Mouse (Mus musculus) layer of hippocampus, adult 9-10 months (tissue): ENCODE data around the gene Exoc6b.

Experiments used
- DNase-seq: peaks from one replicate; pipeline ENCODE4 v3.0.0; 2022; ENCODE audit warnings: low spot score

The Exoc6b gene

DNA sequence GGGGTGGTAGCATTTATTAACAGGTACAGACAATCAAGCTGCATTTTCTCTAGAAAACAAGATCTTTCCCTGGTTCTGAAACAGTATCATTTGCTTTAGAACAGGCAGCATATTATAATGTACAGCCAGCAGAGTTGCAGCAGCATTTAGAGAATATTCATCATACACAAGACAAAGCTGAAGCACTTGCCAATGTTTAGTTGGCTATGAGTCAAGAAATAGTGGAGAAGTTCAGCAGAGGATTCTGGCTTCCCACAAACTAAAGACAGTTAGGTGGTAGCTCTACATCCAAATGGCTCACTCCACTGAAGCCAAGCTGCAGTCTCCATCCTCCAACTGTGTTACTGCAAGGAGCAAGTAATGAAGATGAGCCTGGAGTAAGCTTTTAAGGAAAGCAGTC, 342.4 kb downstream of the Exoc6b start:
- no peak for DNase-seq

DNA sequence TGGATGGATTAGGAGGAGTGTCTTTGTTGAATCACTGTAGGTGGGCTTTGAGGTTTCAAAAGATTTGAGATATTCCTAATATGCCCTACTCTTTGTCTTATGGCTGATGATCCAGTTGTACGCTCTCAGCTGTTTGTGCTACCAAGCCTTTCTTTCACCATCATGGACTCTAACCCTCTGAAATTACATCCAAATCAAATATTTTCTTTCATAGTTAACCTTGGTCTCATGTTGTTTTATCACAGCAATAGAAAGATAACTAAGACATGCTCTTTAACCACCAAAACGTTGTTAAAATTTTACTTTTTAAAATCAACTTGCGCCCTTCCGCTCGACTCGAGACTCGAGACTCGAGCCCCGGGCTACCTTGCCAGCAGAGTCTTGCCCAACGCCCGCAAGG, 356.1 kb downstream of the Exoc6b start:
- no peak for DNase-seq

DNA sequence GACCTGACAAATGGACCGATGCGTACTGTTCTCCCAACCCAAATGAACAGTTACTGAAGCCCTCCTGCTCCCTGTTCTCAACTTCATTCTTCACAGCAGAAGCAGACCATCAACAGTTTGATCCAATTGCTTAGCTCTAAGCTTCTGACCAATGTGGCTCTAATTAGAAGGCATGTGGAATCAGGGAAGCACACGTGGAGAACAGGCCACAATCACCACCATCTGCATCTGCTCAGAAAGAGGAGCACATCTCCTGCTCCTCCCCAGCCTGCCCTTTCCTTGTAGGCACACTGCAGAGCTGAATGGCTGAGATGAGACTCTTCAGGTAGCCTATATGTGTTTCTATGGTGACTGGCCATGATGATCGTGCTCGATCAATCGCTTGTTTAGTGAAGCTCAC, 358.5 kb downstream of the Exoc6b start:
- no peak for DNase-seq

DNA sequence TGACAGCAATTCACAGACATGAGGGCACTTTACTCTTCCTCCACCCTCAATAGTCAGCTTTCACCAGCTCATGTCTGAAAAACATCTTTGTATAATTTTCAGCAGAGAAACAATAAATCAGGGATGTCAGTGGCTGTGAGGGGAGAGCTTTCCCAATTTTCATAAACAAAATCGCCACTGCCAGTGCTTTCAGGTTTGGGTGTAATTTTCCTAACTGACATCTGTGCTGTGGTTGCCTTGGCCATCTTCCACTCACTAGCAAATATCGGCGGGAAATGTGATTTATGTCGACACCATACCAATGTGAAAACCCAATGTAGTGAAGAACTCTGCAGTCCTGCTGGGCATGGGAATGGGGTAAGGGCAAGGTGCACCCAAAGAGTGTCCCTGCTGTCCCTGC, 360.7 kb downstream of the Exoc6b start:
- no peak for DNase-seq

DNA sequence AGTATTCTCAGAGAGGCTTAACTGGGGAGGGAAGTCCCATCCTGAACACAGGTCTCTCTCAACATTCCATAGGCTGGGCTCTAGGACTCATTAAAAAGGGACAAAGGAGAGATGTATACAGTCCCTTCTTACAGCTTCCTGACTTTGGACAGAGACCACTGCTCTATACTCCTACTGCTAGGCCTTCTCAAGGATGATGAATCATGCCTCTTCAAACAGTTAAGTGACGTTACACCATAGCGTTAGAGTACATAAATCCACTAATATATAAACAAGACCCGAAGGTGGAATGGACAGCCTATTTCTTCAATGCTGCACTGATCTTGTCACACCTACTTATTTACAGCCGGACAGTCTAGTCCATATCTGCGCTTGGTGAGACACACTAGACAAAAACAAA, 369.7 kb downstream of the Exoc6b start:
- no peak for DNase-seq

DNA sequence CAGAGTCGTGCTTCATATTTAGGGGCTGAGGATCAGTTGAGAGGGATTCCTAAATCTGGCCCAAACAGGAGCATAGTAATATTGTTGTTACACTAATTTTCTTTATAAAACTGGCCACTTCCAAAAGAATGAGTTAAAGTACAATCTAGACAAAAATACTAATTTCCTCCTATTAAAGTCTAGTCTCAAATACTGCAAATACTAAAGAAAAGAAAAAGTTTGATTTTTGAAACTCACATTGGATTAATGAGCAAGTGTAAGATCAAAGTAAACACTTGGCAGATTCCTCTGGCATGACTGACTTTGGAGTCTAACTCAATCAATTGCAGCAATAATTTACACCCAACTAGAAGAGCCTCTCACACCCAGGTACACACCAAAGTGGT, 371.0 kb downstream of the Exoc6b start:
- DNase-seq: no peak

DNA sequence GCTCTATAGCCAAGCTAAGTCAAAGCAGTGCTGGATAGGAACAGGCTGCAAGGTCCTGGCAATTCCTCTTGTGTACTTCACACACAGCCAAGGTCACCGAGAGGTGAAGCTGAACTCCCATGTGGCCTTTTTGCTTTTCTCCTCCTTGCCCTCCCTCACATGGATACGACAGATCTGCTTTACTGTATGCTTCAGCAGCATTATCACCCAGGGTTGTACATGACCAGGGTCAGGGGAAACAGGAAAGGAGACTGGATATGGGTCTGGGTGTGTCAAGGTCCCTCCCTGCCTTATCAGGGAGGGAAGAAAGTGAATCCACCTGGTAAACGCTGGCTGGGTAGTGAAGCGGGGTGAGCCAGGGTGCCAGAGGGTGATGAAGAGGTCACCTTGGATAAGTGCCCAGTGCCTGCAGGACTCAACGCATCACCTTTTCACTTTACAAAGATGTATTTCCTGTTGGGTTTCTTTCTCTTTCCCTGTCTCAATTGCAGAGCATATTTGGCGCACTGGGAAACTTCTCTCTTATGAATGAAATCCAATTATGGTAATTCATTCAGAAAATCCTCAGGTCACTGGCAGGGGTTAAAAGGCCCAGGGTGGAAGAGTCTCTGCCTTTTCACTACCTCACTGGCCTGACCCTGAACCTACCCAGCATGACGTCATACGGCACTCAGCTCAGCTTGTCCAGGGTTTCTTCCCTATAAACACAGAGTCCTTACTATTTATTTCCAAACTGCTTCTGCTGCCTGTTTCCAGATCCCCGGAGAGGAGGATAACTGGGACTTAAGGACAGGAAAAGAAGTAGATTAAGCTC, 371.6 kb downstream of the Exoc6b start:
- DNase-seq: no peak

DNA sequence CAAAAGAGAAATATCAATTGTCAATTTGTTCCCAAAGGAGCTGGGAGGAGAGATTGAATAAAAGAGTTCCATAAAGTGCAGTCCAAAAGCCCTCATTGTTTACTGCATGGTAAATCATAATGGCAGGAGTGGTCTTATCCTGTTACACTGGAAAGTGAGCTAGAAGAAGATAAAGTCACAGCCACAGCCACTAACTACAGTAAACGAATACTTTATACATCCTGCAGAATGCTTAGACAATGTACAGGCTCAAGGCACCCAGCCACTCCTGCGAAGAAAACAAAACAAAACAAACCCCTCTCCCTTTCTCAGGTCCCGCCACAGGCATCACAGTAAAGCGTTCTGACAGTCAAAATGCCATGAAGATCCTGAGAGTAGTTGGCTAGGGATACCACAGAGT, 375.5 kb downstream of the Exoc6b start:
- no peak for DNase-seq

DNA sequence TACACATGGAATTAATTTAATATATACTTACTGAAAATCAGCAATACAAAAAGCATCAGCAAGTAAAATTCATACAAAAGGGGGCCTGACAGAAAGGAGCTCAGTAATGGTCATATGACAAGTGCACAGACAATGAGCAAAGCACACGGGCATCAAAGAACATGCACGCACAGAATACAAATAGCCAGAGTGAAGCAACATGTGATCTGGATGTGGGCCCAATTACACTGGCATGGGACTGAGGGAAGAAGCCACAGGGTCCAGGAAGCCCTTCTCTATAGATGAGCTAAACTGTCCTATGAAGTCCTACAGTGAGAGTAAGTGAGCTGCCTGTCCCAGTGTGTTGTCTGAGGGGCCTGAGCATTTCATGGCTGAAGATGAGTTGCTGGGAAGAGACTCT, 376.1 kb downstream of the Exoc6b start:
- no peak for DNase-seq

DNA sequence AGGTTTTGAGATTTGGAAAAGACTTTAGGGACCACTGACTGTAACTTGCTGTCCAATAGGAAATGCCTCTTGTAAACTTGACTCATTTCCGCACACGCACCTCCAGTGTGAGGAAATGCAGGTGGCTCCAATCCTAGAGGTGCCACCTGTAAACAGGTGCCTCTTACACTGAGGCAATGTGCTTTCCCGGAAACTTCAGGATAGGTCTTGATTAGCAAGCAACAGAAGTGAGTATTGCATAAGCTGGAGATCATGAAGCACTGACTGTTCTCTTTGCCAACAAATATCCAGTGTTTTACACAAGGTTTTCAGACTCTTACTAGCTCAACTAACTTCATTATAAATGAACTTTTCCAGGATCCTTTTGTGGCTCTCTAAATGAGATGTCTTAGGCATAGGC, 377.4 kb downstream of the Exoc6b start:
- DNase-seq: no peak

DNA sequence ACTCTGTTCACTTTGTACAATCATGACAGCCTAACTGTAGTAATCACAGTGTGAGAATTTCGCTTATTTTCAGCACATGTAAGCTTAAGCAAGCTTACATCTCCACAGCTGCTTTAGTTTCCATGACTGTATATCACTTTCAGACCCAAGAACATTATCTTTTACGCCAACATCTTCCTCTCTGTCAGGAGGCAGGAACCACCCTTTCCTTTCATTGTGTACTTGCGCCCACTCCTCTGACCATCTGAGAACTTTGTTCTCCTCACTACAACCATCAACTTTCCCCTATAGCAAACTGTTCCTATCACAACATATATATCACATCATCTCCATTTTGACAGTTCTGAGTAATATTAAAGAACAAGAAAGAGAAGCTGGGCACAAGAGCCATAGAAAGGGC, 391.5 kb downstream of the Exoc6b start:
- no peak for DNase-seq

DNA sequence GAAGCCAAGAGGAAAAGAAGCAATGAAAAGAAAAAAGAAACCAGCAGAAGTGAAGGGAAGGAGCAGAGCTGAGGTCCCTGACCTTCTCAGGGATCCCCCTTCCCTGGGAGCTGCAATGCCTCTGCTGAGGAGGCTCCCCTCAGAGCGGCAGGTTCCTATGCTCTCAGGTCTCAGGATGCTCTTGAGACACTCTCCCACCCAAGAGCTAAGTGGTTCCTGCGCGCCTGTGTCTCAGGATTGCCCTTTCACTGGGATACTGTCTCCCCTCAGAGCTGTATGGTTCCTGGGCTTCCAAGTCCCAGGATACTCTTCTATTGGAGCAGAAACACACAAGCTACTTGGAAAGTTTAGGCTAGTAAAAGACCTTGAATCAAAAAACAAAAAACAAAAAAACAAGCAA, 394.4 kb downstream of the Exoc6b start:
- no peak for DNase-seq

DNA sequence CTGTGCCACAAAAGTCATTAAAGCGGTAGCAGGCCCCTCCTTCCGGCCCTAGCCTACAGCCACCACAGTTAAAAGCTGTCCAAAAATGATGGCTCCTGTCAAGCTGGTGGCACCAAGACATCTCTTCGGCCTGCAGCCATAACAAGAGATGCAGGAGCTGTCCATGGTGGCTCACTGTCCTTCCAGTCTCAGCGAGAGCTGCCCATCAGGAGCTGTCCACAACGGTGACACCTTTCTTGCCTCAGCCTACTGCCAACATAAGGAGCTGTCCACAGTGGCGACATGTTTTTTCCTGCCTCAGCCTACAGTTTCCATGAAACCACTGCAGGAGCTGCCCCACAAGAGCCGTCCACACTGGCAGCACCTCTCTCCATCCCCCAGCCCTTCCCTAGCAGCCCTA, 395.2 kb downstream of the Exoc6b start:
- no peak for DNase-seq

DNA sequence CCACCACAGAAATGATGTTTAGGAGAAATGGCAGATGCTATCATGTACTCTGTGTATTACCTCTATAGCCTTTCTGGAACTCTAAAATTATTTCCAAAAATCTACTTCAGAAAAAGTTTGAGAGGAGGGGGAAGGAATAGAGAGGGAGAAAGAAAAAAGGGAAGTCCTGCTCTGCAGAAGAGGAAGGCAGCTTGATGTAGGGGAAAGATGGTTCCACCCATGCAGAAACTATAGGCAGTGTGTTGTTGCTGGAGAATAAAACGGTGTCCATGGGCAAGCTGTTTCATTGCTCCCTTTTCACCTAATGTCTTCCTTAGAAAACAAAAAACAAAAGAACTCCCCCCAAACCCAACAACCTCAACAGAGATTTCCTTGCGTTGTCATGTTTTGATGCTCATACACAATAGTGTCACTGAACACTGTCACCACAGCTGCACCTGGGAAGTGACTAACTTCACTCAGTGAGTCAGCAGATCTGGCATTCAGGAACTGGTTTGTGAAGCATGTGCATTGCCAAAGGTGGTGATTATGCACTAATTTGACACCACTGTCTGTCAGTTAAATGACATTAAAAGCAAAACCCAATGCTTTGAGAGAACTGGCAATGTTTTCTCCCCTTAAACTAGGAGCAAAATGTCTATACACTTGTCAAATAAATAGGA, 407.7 kb downstream of the Exoc6b start:
- no peak for DNase-seq

DNA sequence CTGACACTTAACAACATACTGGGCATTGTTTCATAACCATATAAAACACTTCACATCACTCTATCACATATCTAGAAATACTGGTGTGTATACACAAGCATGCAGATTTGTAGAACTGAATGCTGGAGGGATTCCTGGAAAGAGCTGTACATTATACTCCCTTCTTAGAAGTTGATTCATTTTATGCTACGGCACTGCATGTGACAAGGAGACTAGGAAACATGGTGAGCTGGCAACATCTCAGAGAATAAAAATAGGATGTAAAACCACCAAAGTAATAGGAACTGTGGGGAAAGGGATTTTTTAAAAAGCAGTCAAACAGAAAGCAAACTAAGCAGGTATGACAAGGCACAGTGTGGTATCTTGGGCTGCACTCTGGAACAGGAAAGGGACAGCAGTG, 408.3 kb downstream of the Exoc6b start:
- DNase-seq: no peak

DNA sequence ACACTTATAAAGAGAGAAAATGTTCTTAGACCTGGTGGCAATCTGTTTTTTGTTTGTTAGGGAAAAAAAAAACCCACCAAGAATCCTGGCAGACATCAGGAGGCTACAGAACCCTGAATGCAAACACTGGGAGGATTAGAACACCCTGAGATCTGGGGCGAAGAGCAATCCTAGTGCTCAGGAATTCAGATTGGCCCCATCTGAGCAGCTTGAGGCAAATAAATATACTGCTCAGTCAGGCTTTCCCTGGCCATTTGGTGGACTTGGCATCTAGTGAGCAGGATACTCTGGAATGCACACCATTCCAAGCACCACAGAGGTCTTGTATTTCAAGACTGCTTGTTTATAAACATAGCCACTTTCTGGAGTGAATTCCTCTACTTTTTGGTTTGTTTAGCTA, 412.2 kb downstream of the Exoc6b start:
- DNase-seq: no peak

DNA sequence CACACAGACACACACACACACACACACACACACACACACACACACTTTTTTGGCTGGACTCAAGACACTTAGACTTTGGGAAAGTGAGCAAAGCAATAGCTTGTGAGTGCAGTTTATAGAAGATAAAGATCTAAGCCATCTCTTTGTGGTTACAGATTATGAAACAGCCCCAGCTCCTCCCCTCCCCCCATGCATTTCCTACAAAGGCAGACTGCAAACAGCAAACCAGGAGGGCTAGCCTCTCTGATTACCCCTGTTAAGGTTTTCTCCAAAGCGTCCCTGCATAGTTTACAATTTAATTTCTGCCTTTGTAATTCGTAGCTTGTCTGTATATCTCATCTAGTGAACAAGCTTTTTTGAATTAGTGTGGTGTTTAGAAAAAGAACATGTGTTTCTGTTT, 412.6 kb downstream of the Exoc6b start:
- no peak for DNase-seq

DNA sequence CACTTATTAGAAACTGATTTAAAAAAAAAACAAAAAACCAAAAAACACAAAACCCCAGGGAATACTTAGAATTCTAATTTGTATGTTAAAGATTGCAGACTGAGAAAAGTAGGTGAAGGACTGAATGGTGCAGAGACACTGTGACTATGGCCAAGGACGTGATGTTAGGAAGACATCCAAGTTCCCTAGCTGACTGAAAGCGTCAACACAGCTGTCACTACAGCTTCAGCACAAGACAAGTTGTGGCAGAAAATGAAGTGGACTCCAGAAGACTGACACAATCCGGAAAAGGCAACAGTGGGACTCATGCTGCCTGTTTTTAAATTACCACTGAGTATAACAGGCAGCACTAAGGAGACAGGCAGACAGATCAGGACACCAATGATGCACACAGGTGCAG, 417.4 kb downstream of the Exoc6b start:
- DNase-seq: no peak

DNA sequence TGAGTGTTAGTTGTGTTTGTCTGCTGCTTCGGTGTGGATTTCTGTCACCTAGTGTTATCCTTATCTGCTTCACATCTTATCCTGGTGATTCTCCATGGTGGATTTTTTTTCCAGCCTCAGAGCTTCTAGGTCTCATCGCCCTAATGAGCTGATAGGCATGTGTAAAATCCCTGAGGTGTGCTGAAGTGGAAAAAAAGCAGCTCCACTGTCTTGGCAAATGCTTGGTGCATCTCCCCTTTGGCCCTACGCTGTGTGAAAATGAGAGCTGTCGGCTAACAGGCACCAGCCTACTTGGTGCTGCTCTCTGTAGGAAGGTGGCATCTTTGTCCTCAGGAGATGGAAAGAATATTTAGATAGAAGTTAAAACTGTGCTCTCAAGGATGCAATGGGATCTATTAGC, 422.1 kb downstream of the Exoc6b start:
- no peak for DNase-seq

DNA sequence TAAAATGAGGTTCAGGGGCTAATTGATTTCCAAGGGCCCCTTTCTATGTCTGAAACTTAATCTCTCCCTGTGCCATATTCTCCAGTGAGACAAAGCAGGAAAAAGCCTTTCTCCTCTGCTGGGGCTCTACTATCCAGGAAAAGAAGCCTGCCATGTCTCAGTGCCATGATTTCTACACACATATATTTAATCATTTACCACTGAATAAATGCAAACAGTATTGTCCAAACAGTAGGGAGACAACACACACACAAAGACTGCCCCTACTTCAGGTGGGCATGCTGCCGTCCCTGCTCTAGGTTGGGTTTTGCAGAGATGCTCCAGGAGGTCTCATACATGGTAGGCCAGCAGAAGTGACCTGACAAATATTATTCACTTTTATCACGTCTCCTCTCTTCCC, 422.6 kb downstream of the Exoc6b start:
- DNase-seq: no peak

DNA sequence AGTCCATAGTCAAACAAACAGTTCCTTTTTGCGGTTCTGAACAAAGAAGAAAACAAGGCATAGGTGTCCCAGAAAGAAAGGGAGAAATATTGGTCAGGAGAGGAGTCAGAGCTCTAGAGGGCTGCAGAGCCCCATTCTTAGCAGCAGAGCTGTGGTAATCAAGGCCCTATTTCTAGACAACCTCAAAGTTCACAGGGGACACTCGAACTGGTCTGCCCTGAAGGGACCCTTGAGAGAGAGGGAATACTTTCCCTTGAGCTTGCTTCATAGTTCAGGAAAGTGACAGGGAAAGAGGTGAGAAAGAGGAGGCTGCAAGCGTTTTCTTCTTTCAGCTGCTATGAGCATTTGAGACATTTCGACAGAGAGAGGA, 428.3 kb downstream of the Exoc6b start:
- DNase-seq: no peak

DNA sequence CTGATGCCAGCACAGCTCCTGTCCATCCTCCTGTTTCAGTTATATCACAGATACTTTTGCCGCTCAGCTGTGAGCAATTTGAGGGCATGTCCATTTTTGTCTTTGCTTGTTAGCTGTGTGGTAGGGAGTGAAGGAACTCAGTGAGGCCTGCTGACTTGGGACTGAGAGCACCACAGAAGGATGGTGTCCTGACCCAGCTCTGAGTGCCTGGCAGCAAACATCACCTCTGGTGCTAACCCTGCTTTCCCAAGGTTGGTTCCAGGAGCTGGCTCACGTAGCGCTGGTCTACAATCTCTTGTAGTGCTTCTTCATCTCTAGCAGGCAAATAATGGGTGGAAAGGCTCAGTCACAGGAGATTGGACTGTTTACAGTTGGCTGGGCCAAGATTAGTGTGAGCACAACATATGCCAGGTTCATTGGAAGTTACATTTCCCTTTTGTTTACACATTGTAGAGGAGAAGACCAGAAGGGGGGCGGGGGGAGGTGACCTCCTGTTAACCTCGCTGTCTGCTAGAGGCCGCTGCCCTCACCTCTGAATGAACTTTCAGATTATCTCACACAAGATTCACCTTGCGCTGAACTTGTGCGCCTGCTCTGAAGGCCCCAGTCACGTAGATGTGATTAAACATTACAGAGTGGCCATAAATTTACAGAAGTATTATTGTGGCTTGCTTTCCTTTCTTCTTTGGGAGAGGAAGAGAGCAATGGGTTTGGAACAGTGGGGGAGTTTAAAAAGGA, 428.8 kb downstream of the Exoc6b start:
- no peak for DNase-seq

DNA sequence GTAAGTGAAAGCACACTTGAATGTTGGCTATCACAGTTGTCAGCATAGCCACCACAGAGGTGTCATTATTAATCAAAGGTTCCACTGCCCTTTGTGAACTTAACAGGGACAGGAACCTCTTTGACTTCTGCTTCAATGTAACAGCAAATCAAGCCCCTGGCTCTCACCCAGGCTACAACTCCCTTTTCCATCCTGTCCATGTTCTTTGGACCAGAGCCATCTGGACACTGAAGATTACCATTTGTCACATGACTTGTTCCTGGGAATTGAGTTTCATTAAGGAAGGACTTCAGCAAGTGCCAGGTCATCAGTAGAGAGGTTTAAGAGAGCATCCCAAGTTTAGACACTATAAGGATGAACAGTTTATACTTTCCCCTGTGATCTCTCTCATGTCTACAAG, 431.1 kb downstream of the Exoc6b start:
- no peak for DNase-seq
